Mouse (Mus musculus) kidney, postnatal 10 days (tissue): Measurements from ENCODE around the gene Cfap46.
"Not testable (repeated sequence)": the region's sequence is repeated elsewhere in the genome, so short reads cannot be mapped to it uniquely, and the experiment has no call there.

Source experiments
- DNase-seq: peaks from one replicate; pipeline ENCODE4 v3.0.0; 2021; ENCODE audit warnings: mixed read lengths

Cfap46 gene

DNA sequence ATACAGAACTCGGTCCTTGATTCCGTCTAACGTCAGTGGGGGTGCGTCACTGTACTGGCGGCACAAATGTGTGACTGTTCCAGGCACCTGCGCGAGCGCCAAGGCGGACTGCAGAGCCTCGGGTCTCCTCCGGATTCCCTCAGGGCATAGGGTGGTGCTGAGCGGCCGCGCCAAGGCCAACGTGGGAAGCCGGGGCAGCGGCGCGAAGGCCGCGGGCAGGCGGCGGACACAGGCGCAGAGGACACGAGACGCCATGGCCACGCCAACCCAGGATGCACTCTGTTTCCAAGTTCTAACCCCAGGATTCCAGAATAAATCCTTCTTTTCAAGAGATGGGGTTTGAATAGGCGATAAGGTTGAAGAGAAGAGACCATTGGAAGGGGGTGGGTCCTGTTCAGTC lies 23.7 kb downstream of the Cfap46 start:
- DNase-seq: not testable (repeated sequence)

- no peak for DNase-seq
These were observed 33.9 kb downstream of the Cfap46 start for GRCm38 (mm10) chr7:139649698-139650097.

- DNase-seq: peak; percentile 98
These were observed 35.4 kb downstream of the Cfap46 start for GRCm38 (mm10) chr7:139648107-139648824.

DNA sequence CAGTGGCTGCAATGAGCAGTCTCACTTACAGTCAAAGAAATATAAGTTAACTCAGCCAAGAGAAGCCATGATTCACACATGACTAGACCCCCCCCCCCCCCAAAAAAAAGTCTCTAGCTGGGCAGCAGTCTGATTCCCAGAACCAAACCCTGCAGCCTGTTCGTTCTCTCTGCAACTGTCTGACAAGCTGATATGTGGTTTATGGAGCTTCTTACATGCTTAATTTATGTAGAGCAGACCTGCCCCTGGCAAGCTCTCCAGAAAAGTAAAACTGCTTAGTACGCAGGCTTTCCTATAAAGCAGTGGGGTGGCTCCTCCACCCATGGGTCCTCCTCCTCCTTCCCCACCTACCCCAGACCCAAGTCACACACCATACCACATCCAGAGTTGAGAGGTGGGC lies 50.2 kb downstream of the Cfap46 start:
- DNase-seq: no peak

DNA sequence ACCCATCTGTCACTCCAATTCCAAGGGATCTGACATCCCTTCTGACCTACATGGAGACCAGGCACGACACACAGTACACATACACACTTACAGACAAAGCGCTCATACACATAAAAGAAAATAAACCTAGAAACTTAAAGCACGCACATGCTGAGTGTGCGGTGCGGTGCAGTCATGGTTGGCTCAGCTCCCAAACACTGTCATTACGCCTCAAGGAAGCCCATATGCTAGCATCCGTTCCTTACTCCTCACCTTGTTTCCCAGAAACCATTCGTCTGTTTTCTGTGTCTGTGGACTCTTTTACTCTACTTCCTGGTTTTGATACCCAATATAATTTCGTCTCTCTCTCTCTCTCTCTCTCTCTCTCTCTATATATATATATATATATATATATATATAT lies 58.5 kb downstream of the Cfap46 start:
- DNase-seq: no peak

DNA sequence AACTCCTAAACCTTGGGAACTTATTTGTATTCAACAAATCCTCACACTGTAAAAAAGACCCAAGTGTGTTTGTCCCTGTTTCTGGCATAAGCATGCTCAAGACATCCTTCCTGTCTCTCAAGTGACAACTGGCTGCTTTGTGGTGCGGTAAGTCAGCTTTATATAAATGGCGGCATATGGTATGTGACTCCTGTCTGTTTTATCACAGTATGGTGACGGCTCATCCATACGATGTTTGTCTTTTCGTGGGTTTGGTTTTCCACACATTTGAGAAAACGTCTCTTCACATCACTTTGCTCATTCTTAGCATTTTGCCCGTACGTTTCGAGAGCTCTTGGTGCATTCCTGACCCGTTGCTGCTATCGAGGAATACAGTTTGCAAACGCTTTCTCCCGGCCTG lies 61.0 kb downstream of the Cfap46 start:
- no peak for DNase-seq

DNA sequence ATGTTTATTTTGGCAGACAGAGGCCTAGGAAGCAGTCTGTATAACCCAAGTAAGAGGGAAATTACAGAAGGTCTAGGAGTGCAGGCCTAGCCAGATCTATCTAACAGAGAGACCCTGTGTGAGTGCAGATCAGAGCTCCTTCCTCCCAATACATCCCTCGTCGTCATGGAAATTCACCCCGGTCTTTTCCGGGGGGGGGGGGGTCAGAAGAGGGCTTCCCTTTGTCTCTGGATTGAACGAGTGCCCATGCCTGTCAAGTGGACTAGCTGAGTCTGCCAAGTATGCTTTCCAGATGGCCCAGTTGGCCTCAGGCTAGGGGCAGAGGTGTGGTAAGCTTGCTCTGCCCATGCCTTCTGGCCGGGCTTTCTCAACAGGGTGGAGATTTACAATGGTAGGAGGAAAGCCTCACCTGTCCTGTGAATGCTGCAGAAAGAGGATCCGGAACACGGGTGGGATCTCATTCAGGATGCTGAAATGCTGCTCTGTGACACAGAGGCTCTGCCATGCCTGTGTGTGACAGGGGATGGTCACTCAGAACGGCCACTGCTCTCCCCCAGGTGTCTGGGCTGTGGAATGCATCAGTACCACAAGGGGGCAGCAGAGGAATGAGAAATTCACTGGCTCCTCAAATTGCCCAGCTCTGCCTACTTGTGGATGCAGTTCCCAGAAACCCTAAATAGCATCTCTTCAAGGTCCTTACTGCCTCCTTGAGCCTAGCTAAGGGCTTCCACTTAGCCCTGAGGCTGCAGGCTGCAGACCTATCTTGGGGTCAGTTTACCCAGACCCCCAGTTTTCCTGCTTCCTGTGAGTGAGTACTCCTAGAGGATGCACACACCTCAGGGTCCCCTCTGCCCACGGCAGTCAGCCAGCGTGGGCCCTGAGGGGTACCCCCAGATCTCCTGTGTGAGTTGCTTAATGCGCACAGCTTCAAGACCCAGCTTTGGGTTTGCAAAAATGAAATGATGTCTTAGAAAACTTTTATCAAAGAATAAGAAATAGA lies 67.5 kb downstream of the Cfap46 start:
- DNase-seq: peak; percentile 76

DNA sequence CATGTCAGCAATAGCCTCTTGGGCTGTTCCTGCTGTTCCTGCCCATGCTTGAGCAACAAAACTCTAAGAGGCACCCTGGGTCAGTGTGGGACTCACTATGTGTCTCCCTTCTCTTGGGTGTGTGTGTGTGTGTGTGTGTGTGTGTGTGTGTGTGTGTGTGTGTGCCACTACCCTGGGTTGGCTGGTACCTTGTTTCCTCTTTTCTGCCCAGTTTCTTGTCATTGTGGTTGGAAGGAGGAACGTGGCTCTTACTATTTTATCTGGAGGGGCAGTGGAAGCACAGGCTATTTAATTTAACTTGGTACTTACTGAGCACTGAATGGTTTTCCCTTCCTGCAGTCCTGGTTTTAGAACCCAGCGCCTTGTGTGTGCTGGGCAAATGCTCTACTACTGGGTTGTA lies 73.3 kb downstream of the Cfap46 start:
- DNase-seq: no peak

DNA sequence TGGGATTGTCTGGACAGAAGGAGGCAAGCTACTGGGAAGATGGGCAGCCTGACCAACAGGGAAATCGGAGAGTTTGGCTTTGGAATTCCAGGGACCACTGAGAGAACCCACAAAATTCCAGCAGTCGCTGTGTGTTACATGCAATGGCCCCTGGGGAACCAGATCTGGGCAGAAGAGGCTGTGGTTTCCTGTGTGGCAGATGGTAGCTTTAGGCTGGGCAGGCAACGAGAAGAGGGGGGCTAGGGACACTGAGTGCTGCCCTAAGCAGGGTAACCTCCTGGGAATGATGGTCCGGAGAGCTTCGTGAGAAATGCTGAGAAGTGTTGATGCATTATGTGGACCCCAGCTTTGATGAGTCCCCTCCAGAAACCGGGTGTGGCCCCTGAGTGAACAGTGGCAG lies 87.8 kb downstream of the Cfap46 start:
- DNase-seq: no peak

GRCm38 (mm10) chr7:139595311-139595710 lies 88.3 kb downstream of the Cfap46 start:
- no peak for DNase-seq

DNA sequence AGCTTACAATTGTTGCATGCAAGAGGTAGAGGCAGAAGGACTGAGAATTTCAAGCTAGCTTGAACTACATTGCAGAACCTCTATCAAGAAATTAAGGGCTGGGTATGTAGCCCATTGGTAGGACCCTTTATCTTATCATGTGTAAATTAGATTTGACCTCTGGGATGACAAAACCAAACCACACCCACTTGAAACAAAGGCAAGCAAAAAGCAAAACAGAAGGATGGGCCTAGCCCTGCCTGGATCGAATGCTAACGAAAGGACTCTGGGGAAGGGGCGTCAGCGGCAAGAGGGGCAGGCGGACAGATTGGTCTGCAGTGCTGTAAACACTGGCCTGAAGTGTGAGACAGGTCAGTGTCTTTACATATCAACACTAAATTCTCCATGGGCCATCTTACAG lies 92.3 kb downstream of the Cfap46 start:
- no peak for DNase-seq

GRCm38 (mm10) chr7:139590302-139590701 lies 93.3 kb downstream of the Cfap46 start:
- DNase-seq: peak; percentile 62

GRCm38 (mm10) chr7:139587919-139588318 lies 95.7 kb downstream of the Cfap46 start:
- DNase-seq: no peak

- DNase-seq: no peak
These were observed 98.3 kb downstream of the Cfap46 start for GRCm38 (mm10) chr7:139585183-139585821.

- peak; percentile 25 for DNase-seq
These were observed 99.1 kb downstream of the Cfap46 start for GRCm38 (mm10) chr7:139584221-139585175.

DNA sequence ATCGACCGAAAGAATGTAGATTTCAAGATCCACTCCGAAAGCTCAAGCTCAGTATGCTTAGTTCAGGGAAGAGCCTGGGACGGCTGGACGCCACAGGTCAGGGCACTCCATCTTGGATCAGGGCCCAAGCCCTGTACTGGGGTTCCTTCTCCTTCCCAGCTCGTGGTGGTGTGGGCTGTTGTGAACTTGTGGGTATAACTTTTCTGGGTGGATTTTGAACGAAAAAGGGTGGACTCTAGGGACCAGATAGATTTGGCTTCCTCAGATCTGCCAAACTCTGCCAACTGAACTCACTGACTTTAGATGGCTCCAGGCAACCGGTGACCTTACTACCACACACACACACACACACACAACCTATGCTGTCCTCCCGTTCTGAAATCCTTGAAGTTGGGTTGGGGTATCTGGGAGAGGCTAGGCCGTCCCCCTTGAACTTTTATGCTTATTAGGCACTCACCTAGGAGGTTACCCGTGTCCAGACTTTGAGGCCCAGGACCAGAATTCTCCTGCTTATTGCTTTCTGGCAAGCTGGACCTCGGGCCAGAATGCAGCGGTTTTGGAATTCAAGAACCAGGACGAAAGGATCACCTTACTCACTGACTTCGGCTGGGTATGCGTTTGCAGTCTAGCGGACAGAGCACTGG lies 100.4 kb downstream of the Cfap46 start:
- DNase-seq: no peak

DNA sequence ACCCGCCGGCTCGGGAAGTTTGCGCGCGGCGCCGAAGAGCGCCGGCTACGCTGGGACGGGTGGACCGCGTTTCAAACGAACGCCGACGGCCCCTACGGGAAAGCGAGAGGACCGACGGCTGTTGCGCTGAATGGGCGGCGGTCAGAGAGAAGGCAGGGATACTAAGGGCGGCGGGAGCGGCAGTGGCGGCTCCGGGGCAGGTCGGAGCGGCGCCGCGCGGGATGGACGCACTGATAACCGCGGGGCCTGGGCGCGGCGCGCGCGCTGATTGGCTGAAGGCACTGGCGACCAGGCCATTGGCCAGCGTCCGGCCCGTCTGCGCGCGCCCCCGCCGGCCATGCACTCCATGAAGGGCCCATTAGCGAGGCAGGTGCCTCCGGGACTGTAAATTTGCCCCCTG lies 101.0 kb downstream of the Cfap46 start, which contains the start of gene Nkx6-2:
Nkx6-2 (minus strand) TSS at position 203 of the 400 bp plus-strand sequence.
- DNase-seq: peak; percentile 73

DNA sequence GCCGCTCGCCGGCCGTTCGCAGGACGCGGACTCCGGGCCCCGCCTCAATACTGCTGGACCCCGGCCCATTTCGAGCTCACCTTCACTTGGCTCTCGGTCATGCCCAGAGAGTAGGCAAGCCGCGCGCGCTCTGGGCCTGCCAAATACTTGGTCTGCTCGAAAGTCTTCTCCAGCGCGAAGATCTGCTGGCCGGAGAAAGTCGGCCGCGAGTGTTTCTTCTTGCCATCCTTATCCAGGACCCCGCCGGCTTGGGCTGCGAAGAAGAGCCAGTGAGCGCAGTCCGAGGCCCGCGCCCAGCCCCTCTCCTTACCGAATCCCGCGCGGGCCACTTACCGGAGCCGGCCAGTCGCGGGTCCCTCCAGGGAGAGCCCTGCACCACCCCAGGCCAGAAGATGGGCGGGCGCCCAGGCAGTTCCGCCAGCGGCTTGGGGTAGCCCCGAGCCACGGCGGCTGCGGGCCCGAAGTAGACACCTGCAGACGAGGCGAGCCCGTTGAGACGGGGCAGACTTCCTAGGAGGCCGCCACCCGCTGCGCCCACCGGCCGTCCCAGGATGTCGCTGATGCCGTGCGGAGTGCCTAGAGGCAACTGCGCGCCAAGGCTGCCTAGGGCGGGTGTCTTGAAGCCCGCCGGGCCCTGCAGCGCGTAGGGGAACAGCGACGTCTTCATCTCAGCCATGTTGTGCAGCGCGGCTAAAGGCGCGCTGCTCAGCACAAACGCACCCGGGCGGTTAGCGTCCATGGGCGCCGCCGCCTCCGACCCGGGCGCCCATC lies 101.6 kb downstream of the Cfap46 start:
- DNase-seq: peak; percentile 45

DNA sequence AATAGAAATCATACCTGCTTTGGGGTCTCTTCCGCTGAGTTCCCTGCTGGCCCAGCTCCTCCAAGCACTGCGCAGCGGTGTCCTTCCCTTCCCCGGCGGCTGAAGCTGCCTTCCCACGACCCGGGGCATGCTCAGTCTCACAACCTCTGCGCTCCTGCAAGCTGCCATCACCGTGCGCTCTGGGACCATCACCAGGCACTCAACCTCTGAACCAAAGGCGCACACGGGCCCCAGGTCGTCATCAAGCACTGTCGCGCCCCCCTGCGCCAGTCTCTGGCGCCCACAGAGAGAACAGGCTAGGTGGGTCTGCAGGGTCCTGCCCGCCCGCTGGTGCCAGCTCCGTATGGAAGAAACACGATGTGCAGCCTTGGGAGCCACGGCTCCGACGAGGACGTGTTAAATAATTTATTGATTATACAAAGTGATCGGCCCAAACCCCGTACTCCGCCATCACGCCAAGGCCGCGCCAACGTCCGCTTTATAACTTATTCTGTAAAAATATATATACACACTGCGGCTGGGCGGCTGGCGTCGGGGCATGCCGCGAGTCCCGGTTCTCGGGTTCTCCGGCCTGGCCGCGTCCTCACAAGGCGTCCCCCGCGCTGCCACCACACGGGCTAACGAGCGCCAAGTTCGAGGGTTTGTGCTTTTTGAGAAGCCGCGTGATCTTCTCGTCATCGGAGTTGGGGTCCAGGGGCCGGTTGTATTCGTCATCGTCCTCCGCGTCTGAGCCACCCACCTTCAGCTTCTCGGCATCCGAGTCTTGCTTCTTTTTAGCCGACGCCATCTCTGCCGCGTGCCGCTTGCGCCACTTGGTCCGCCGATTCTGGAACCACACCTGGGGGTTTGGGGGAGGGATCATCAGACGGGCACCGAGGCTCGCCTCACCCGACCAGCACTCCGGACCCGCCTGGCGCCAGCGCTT lies 102.5 kb downstream of the Cfap46 start:
- peak; percentile 29 for DNase-seq
